ENCODE assay signal across 9 mouse cellular contexts in the genomic region with DNA sequence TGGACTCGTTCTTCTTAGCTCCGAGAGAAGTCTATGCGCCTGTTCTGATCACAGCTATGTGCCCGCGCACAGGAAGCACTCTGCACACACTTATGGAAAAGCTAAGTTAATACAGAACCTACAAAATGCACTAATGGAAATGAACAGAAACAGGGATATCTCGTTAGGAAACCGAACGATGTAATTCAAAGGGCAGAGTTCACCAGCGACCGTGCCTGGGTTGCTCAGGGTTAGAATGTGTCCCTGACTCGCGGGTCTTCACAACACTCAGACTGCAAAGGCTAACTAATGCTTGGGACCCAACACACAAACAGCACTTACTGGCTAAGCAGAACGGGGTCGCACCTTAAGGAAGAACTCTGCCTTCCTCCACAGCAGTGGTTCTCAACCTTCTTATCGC. TPM values are rescaled to one million over a fixed set of nuclear protein-coding genes. Genes with fewer than 3 reads are reported as not detected.
DNase-seq lines count a peak whose midpoint lies in the region; ATAC-seq and TF ChIP-seq lines count a peak whose summit lies in the region.
"Had no signal": no experiment of that assay in that cellular context is flagged by ENCODE, and none has a peak within 500 bp of the region (broad histone marks: within the 10 kb centered on the region; RNA-seq: fewer than 3 reads in every experiment).

No protein-coding gene starts in this region.

- H3K79me2 ChIP-seq in C2C12 (ENCODE audit: control insufficient read depth, insufficient read depth) = peaks cover 24% of the 10 kb centered on the region

- no peaks in the 10 kb centered on the region for H3K9me3 ChIP-seq in megakaryocyte, embryonic 14.5 days

- no peak for ATAC-seq in CD4-positive, CD25-positive, alpha-beta regulatory T cell, adult 4 months
- peak; percentile 15; the same call in 1 of the 2 replicates for ATAC-seq in erythroid progenitor cell, adult 5-6 weeks (replicated peaks; ENCODE audit: low FRiP score, poor library complexity, severe bottlenecking)

- peaks cover 11% of the 10 kb centered on the region for H3K79me3 ChIP-seq in C2C12 (ENCODE audit: low read depth)

- H3K4me3 ChIP-seq in C2C12 (ENCODE audit: insufficient read depth, poor library complexity, severe bottlenecking) = peak overlapping the region; percentile 50
- H3K4me3 ChIP-seq in megakaryocyte, embryonic 14.5 days (replicated peaks) = peak overlapping the region; percentile 95

- peaks cover 12% of the 10 kb centered on the region for H3K36me3 ChIP-seq in C2C12 (ENCODE audit: control insufficient read depth, insufficient read depth)
- peaks cover 12% of the 10 kb centered on the region for H3K36me3 ChIP-seq in megakaryocyte, embryonic 14.5 days (replicated peaks; ENCODE audit: low read length)

- peak; percentile 31 for DNase-seq in CD4-positive, CD25-positive, alpha-beta regulatory T cell, adult 2 months (ENCODE audit: low read depth, low spot score)
- peak; percentile 53 for DNase-seq in kidney, adult 18-20 months
- DNase-seq in cerebellum, adult 9-11 months = no peak
- no peak for DNase-seq in layer of hippocampus, postnatal 36 days

- no peak for TF ChIP-seq CTCF in C2C12 (IDR thresholded peaks at IDR 0.05; ENCODE audit: control insufficient read depth, insufficient read depth, insufficient read length)

- H3ac ChIP-seq in C2C12 (ENCODE audit: control insufficient read depth, insufficient read length, low read depth) = peak overlapping the region; percentile 61

- no peaks in the 10 kb centered on the region for H3K27me3 ChIP-seq in C2C12 (ENCODE audit: control insufficient read depth, insufficient read depth, insufficient read length)
- H3K27me3 ChIP-seq in megakaryocyte, embryonic 14.5 days (replicated peaks) = no peaks in the 10 kb centered on the region

- peaks cover 29% of the 10 kb centered on the region for H3K4me1 ChIP-seq in megakaryocyte, embryonic 14.5 days

TF ChIP-seq in C2C12, 6 proteins besides CTCF, POLR2A, EP300 and RAD21:
- TF ChIP-seq MAX (IDR thresholded peaks at IDR 0.05) = no peak
- no peak for TF ChIP-seq MYOG (IDR thresholded peaks at IDR 0.05; ENCODE audit: control insufficient read depth, extremely low read depth, insufficient read length)
- no peak for TF ChIP-seq MYOD1 (IDR thresholded peaks at IDR 0.05; ENCODE audit: control insufficient read depth, insufficient read length, low read depth)
- no peak for TF ChIP-seq FOSL1 (IDR thresholded peaks at IDR 0.05; ENCODE audit: insufficient read depth, low read length, poor library complexity, severe bottlenecking)
- TF ChIP-seq USF1 (IDR thresholded peaks at IDR 0.05; ENCODE audit: low read depth) = no peak
- no peak for TF ChIP-seq CEBPB (IDR thresholded peaks at IDR 0.05; ENCODE audit: low read depth)

RNA-seq across cellular contexts. Expression of a gene that starts 0.8 kb away (rescaled TPM):
- polyA plus RNA-seq in CD4-positive, CD25-positive, alpha-beta regulatory T cell, adult 4 months (2017; shearing (Covaris generic)) = 1 to 10 TPM; 1.1 to 2.7 TPM
- polyA plus RNA-seq in C2C12 (2012; fragmentation: generic; extraction: Trizol) = 3.9 TPM
- total RNA-seq in erythroid progenitor cell, adult 5-6 weeks (2015; ENCODE audit: low replicate concordance) = 9.2 and 15.5 TPM in 2 replicates
- total RNA-seq in erythroid progenitor cell, adult 5-6 weeks (2017; ENCODE audit: low replicate concordance) = 3.3 and 5.6 TPM in 2 replicates
- polyA plus RNA-seq in megakaryocyte, embryonic 14.5 days (2012; ENCODE audit: insufficient read depth, low replicate concordance) = 7.5 and 57.5 TPM in 2 replicates
- total RNA-seq in layer of hippocampus, postnatal 36 days (2021) = 1 to 10 TPM; 8.5 to 9.4 TPM

RNA-seq across cellular contexts. Expression of a gene that starts 0.9 kb away (rescaled TPM):
- 1 to 10 TPM; 4.8 to 6.5 TPM for polyA plus RNA-seq in CD4-positive, CD25-positive, alpha-beta regulatory T cell, adult 4 months (2017; shearing (Covaris generic))
- polyA plus RNA-seq in C2C12 (2012; fragmentation: generic; extraction: Trizol) = 17.4 TPM
- 78.6 and 89.3 TPM in 2 replicates for total RNA-seq in erythroid progenitor cell, adult 5-6 weeks (2015; ENCODE audit: low replicate concordance)
- 59.6 and 66.5 TPM in 2 replicates for total RNA-seq in erythroid progenitor cell, adult 5-6 weeks (2017; ENCODE audit: low replicate concordance)
- 2.6 and 5.1 TPM in 2 replicates for polyA plus RNA-seq in megakaryocyte, embryonic 14.5 days (2012; ENCODE audit: insufficient read depth, low replicate concordance)
- 1 to 10 TPM; 1.2 to 2.1 TPM for total RNA-seq in layer of hippocampus, postnatal 36 days (2021)

RNA-seq across cellular contexts. Expression of a gene that starts 15.4 kb away (rescaled TPM):
- 10 to 100 TPM; 29.2 to 31.7 TPM for polyA plus RNA-seq in CD4-positive, CD25-positive, alpha-beta regulatory T cell, adult 4 months (2017; shearing (Covaris generic))
- polyA plus RNA-seq in C2C12 (2012; fragmentation: generic; extraction: Trizol) = 52.6 TPM
- total RNA-seq in erythroid progenitor cell, adult 5-6 weeks (2015; ENCODE audit: low replicate concordance) = 11.9 and 14.3 TPM in 2 replicates
- 11.2 and 13.3 TPM in 2 replicates for total RNA-seq in erythroid progenitor cell, adult 5-6 weeks (2017; ENCODE audit: low replicate concordance)
- 0.82 and 2.8 TPM in 2 replicates for polyA plus RNA-seq in megakaryocyte, embryonic 14.5 days (2012; ENCODE audit: insufficient read depth, low replicate concordance)
- 10 to 100 TPM; 57.4 to 62.8 TPM for total RNA-seq in layer of hippocampus, postnatal 36 days (2021)

RNA-seq across cellular contexts. Expression of a gene that starts 54.4 kb away (rescaled TPM):
- 10 to 100 TPM; 11.4 to 16.4 TPM for polyA plus RNA-seq in CD4-positive, CD25-positive, alpha-beta regulatory T cell, adult 4 months (2017; shearing (Covaris generic))
- 12.3 TPM for polyA plus RNA-seq in C2C12 (2012; fragmentation: generic; extraction: Trizol)
- total RNA-seq in erythroid progenitor cell, adult 5-6 weeks (2015; ENCODE audit: low replicate concordance) = 26.3 and 31.4 TPM in 2 replicates
- 35.5 and 45.2 TPM in 2 replicates for total RNA-seq in erythroid progenitor cell, adult 5-6 weeks (2017; ENCODE audit: low replicate concordance)
- 0.32 and 3.0 TPM in 2 replicates for polyA plus RNA-seq in megakaryocyte, embryonic 14.5 days (2012; ENCODE audit: insufficient read depth, low replicate concordance)
- total RNA-seq in layer of hippocampus, postnatal 36 days (2021) = 10 to 100 TPM; 38.6 to 48.2 TPM

RNA-seq across cellular contexts. Expression of a gene that starts 57.9 kb away (rescaled TPM):
- polyA plus RNA-seq in CD4-positive, CD25-positive, alpha-beta regulatory T cell, adult 4 months (2017; shearing (Covaris generic)) = not detected
- 0.09 TPM for polyA plus RNA-seq in C2C12 (2012; fragmentation: generic; extraction: Trizol)
- total RNA-seq in erythroid progenitor cell, adult 5-6 weeks (2015; ENCODE audit: low replicate concordance) = not detected in 2 replicates
- total RNA-seq in erythroid progenitor cell, adult 5-6 weeks (2017; ENCODE audit: low replicate concordance) = not detected in 2 replicates
- 1.1 TPM in 1 of 2 replicates, not detected in the other for polyA plus RNA-seq in megakaryocyte, embryonic 14.5 days (2012; ENCODE audit: insufficient read depth, low replicate concordance)
- under 1 TPM in 1 of 2 experiments, not detected in 1; 0.27 TPM for total RNA-seq in layer of hippocampus, postnatal 36 days (2021)
- total RNA-seq: heart, postnatal 14 days had no signal

Comparison
In these comparisons a context has a peak if more than half of its experiments do, and no peak if none do; other contexts are left out.
1. DNase-seq: peak in CD4-positive, CD25-positive, alpha-beta regulatory T cell, adult 2 months (single experiment) and kidney, adult 18-20 months (single experiment); none in cerebellum, adult 9-11 months (single experiment) and layer of hippocampus, postnatal 36 days (0 of 2).